Mouse (Mus musculus) gastrocnemius, adult 8-10 months (tissue): ENCODE data around the gene Gm10147. TPM values are rescaled to one million over a fixed set of nuclear protein-coding genes. Genes with fewer than 3 reads are reported as not detected.
"Not testable (repeated sequence)": the region's sequence is repeated elsewhere in the genome, so short reads cannot be mapped to it uniquely, and the experiment has no call there.

Experiments
- DNase-seq, 2 experiments: peaks; one replicate each; pipeline ENCODE4 v3.0.0; 2022; ENCODE audit warnings: low spot score in 2 of 2
- microRNA-seq: library from miRNA; unstranded; fragments of <30 nt; microRNA quantifications from one replicate; pipeline ENCODE4 v1.2.0, GENCODE M21; 2022
- total RNA-seq, 4 experiments: library from RNA; stranded (reverse); gene quantifications; 2 replicates each; pipeline ENCODE4 v1.2.4; 2022

Gene Gm10147
- total RNA-seq: not detected

GRCm38 (mm10) chrX:28607742-28608141, at the start of gene Gm10147:
Gene Gm10147, minus strand, starts transcription at chrX:28607842.
- DNase-seq: not testable (repeated sequence)

Small RNAs within 50 kb of the gene (microRNA-seq; reads per million reads assigned to microRNA genes)
- not detected for gene Gm44499
